Mouse (Mus musculus): ENCODE results near the gene Fam166b.

DNA sequence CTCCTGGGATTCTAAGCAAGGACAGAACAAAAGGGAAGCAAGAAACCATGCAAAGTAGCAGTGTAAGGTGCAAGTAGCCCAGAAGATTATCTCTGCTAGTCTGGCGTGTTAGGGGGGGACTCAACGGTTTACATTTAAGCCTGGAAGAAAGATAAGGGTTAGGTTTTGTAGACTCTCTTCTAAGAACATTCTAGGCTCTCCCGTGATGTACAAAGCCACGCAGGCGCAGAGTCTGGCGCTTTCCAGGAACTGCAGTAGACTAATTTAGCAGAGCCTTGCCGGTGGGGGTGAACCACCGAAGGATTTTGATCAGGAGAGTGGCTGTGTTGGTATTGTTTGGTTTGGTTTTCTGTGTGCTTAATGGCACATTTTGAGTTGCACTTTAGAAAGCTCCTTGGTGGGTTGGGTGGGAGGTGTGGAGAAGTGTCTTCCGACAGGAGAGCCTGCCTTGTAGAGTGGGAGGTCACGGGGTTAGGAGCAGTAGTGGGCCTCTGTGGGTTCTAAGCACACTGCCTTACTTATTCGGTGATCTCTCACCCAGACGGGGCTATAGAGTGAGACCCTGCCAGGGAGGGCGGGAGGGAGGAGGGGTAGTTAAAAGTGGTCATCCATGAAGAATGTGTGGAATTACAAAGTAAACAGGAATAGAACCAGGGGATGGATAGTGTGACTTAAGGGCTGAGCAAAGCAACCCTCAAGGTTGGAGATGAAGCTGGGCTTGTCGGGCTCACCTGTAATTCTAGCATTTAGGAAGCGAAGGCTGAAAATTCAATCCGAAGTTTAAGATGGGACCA, 11.5 kb downstream of the Fam166b start:
- TF ChIP-seq CTCF (IDR thresholded peaks at IDR 0.05; ENCODE audit: control insufficient read depth, insufficient read depth, insufficient read length) (no peak), USF1 (IDR thresholded peaks at IDR 0.05; ENCODE audit: low read depth) (no peak), MYOG (IDR thresholded peaks at IDR 0.05; ENCODE audit: control insufficient read depth, extremely low read depth, insufficient read length) (no peak), MYOD1 (IDR thresholded peaks at IDR 0.05; ENCODE audit: control insufficient read depth, insufficient read length, low read depth) (no peak)
